ENCODE assay signal across 20 mouse cellular contexts in the genomic region with DNA sequence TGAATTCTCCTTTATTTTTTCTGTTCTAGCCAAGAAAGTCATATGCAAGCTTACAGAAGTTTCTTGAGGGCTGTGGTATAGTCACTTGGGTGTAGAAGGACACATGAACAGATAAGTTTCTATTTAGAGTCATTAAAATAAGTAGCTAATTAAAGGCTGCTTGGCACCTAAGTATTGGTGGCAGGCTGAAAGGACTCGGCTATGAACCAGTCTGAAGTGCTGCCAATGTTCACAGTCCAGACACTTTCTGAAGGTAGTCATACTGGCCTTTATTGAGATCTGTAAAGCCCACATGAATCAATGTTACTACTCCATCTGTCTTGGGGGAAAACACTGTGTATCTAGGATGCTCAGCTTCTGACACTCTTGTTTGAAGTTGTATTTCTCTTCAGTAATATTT.
"Had no signal": no experiment of that assay in that cellular context is flagged by ENCODE, and none has a peak within 500 bp of the region (broad histone marks: within the 10 kb centered on the region; RNA-seq: fewer than 3 reads in every experiment).

No protein-coding gene starts in this region.

- H3K4me2 ChIP-seq: limb, embryonic 12.5 days; limb, embryonic 15.5 days; liver, embryonic 11.5 days; lung, embryonic 14.5 days; midbrain, embryonic 12.5 days; midbrain, embryonic 15.5 days; neural tube, embryonic 12.5 days; neural tube, embryonic 15.5 days; stomach, embryonic 15.5 days had no signal

- H3K27ac ChIP-seq: limb, embryonic 12.5 days; limb, embryonic 15.5 days; liver, embryonic 14.5 days; macrophage; midbrain, embryonic 12.5 days; midbrain, embryonic 15.5 days; neural tube, embryonic 12.5 days; neural tube, embryonic 15.5 days; stomach, embryonic 15.5 days had no signal

- H3K27me3 ChIP-seq: limb, embryonic 12.5 days; limb, embryonic 15.5 days; midbrain, embryonic 12.5 days; midbrain, embryonic 15.5 days; neural tube, embryonic 12.5 days; neural tube, embryonic 15.5 days; stomach, embryonic 15.5 days had no signal

- DNase-seq: kidney, postnatal 14 days; kidney, postnatal 4 days; left cerebral cortex, postnatal 4 days; liver, postnatal 0 days; lung, embryonic 14.5 days; retina, postnatal 1 day; right cerebral cortex, postnatal 25 days; spleen, adult 18-20 months; thymus, postnatal 25 days had no signal

- H3K36me3 ChIP-seq: limb, embryonic 12.5 days; limb, embryonic 15.5 days; midbrain, embryonic 12.5 days; midbrain, embryonic 15.5 days; neural tube, embryonic 12.5 days; neural tube, embryonic 15.5 days; stomach, embryonic 15.5 days had no signal

- H3K4me1 ChIP-seq: limb, embryonic 15.5 days; midbrain, embryonic 12.5 days; midbrain, embryonic 15.5 days; neural tube, embryonic 12.5 days; neural tube, embryonic 15.5 days; stomach, embryonic 15.5 days had no signal

- H3K9me3 ChIP-seq: limb, embryonic 12.5 days; limb, embryonic 15.5 days; midbrain, embryonic 12.5 days; midbrain, embryonic 15.5 days; neural tube, embryonic 12.5 days; neural tube, embryonic 15.5 days; stomach, embryonic 15.5 days had no signal

- ATAC-seq: liver, postnatal 0 days; lung, postnatal 0 days; midbrain, embryonic 15.5 days had no signal

- H3K4me3 ChIP-seq: limb, embryonic 12.5 days; limb, embryonic 15.5 days; midbrain, embryonic 12.5 days; midbrain, embryonic 15.5 days; neural tube, embryonic 12.5 days; neural tube, embryonic 15.5 days; stomach, embryonic 15.5 days had no signal

- H3K9ac ChIP-seq: limb, embryonic 12.5 days; limb, embryonic 15.5 days; liver, embryonic 14.5 days; liver, postnatal 0 days; lung, embryonic 14.5 days; midbrain, embryonic 12.5 days; midbrain, embryonic 15.5 days; neural tube, embryonic 12.5 days; neural tube, embryonic 15.5 days; stomach, embryonic 15.5 days had no signal
